Mouse (Mus musculus) stomach, adult 2 months (tissue): Measurements from ENCODE around the gene Cd53. TPM values are rescaled to one million over a fixed set of nuclear protein-coding genes. Genes with fewer than 3 reads are reported as not detected.

Source experiments
- polyA plus RNA-seq: library from polyadenylated mRNA; depleted of rRNA; stranded (reverse); fragments of >200 nt; gene quantifications from 2 replicates; pipeline ENCODE4 v1.2.3, GENCODE M21; 2012; rRNA removed

Gene Cd53
- 0.34 and 0.43 TPM in 2 replicates for polyA plus RNA-seq

DNA sequence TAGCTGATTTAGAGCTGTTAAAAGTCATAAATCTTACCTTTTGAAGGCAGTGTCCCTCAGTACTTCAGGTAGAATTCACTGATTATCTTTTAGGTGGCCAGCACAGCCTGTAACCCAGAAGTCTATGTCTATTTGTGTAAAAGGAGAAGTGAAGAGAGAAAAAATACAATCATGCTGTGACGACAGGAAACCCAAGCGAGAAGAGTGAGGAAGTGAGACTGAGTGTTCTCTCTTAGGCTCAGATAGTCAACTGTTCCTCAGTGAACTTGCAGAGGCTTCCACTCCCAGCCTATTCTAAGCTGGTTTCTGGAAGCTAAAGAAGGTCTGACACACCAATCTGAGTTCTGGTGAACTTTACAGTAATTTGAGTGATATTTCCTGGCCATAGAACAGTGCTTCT, at the start of gene Cd53:
TSS of gene Cd53 (minus strand) at position 220 of the 400 bp plus-strand sequence.

GRCm38 (mm10) chr3:106826187-106826586, 36.2 kb upstream of the Cd53 start, which contains the start of gene Olfr266:
TSS of gene Olfr266 (minus strand) at chr3:106826287.

Other genes starting within 250 kb of the Cd53 start
- gene Dram2, start 242.4 kb downstream of the Cd53 start, polyA plus RNA-seq: 4.1 and 5.9 TPM in 2 replicates
- gene Cept1, start 242.3 kb downstream of the Cd53 start, polyA plus RNA-seq: 3.3 and 5.2 TPM in 2 replicates
- gene Lrif1, start 105.2 kb downstream of the Cd53 start, polyA plus RNA-seq: 0.09 and 0.23 TPM in 2 replicates
- gene Olfr266, start 36.1 kb upstream of the Cd53 start, polyA plus RNA-seq: not detected in 2 replicates
- gene Kcna3, start 246.0 kb upstream of the Cd53 start, polyA plus RNA-seq: 0.17 and 0.20 TPM in 2 replicates